Mouse (Mus musculus): ENCODE measurements around the gene Sfxn2.

Sfxn2 gene

DNA sequence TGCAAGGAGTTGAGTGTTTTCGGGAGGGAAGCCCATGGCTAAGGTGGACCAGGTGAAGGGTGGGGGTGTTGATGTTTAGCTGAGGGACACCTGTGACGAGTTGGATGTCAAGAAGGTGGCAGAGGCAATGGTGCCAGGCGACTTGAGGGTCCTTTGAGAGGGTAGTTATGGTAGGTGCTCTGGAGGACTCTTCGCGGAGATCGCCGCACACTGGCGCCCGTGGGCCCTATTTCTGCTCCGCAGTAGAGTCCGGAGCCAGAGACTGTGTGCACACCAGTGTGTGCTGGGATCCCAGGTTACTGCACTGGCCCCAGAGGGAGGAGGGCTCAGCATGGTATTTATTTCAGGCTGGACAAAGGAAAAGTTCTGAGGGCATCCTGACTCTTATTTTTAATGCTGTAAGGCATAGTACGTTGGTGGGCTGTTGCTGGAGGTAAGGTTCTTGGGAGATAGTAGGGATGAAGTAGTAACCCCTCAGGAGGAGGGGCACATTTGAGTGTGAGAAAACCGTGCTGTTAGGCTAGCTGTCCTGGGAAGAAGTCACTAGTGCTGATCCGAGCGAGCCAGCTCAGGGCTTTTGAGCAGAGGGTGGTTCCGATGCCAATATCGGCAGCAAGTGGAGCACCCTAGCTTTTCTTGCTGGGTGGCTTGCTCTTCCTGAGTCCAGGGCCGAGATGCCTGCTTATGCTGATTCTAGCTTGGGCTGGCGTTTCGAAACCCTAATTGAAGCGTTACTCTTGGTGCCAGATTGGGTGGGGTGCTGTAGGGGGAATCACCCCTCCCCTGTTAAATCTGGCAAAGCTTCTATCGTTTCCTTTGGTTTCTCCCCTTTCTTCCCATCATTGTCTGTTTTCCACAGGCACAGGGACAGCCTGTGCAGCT is 26.5 kb downstream of the Sfxn2 start:
- peak; percentile 33 for DNase-seq

- no peak for DNase-seq
Measured at GRCm38 (mm10) chr19:46600371-46600770, 27.2 kb downstream of the Sfxn2 start.

DNA sequence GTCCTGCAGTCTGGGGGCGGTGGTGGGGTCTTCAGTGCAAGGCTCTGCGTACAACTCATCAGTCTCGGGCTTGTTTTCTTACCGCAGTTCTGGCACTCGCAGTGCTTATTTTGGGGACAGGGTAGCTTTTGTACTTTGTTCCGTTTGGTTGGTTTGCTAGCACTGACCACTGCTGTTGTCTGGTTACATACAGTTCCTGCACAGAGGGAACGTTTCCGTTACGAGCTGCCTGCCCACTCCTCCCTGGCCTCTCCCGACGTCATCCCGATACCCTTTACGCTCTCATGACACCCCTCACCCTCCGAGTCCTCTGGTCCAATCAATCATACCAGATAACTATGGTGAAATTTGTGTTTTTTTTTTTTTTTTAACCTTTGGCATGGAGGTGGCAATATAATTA is 28.3 kb downstream of the Sfxn2 start:
- no peak for DNase-seq

DNA sequence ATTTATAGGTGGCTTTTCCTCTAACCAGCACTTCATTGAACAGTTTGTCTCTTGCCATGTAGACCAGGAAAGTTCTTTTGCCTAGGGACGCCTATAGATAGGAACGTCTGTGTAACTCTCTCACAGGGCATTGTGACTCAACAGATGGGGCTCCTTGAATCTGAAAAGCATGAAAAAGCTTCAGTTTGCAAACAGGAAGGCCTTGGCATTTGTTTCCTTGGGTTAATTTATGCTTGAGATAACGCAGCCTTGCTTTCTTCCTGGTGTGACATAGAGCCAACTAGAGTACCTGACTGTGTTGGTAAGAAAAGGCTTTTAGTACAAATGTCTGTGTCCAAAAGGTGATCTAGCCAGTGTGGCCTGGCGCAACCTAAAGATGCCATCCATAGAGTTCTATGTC is 29.2 kb downstream of the Sfxn2 start:
- no peak for DNase-seq

DNA sequence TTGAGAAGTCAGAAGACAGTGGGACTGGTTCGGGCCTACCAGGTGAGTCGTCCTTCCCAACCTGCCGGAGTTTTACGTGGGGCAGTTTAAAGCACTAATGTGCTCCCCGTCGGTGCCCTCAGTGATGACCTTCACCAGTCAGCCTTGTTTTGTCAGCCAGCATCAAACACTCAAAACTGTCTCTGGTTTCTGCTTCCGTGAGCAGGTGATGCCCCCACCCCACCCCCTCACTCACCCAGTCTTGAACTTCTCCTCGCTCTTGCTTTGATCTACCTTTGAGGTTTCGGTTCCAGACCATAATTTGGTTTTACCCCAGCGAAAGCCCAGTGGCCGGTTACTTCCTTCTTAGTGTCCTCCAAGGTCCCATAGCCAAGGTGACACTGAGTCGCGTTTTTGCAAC is 33.6 kb downstream of the Sfxn2 start:
- no peak for DNase-seq

DNA sequence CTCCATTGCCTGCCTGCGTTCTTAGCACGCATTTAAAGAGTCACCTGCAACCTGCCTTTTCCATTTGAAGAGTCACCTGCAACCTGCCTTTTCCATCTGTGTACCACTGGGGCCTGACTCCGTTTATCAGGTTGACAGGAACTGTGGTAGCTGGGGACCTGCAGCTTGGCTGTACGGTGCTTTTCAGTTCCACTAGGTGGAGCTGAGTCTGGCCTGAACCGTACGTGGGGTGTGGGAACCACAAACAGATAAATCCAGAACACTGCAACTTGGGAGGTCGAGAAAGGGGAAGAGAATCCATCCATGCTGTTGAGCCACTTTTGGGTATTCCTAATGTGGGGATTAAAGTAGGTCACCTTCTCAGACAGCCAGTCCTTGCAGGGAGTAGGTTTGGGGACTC is 34.3 kb downstream of the Sfxn2 start:
- DNase-seq, result no peak

DNA sequence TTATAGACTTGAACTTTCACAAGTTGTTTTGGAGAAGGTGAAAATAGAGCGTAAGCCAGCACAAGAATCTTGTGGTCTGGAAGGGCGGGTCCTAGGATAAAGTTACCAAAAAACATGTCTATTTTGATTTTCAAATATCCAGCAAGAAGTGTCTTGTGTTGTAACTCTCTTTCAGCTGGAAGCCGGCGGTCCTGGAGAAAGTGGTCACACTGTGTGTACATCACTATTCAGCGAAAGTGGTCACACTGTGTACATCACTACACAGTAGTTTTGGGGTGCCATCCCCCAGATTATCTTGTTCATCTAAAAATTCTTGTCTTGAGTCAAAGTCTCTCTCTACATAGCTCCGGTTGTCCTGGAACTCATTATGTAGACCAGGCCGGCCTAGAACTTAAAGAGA is 35.0 kb downstream of the Sfxn2 start:
- no peak for DNase-seq

DNA sequence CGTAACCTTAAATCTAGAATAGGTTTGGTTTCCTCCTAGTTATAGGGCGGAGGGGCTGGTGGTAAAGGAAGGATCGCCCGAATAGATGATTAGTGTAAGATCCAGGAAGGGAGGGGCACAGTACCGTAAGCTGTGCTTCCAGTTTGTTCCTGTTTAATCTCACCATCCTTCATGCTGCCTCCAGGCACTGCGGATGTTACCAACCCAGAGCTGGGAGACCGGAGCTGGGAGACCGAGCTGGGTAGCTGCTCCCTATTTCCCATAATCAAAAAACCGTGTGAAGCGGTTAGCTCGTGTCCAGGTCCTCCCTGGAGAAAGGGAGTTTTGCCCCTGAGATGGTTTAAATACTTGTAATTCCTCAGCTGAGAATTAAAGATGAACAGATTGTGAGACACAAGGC is 43.2 kb downstream of the Sfxn2 start:
- DNase-seq, result no peak

GRCm38 (mm10) chr19:46617361-46617760 is 44.2 kb downstream of the Sfxn2 start:
- no peak for DNase-seq

GRCm38 (mm10) chr19:46618322-46618721 is 45.2 kb downstream of the Sfxn2 start:
- DNase-seq, result no peak

- DNase-seq, result peak; percentile 50
Measured at GRCm38 (mm10) chr19:46619001-46619400, 45.8 kb downstream of the Sfxn2 start.

DNA sequence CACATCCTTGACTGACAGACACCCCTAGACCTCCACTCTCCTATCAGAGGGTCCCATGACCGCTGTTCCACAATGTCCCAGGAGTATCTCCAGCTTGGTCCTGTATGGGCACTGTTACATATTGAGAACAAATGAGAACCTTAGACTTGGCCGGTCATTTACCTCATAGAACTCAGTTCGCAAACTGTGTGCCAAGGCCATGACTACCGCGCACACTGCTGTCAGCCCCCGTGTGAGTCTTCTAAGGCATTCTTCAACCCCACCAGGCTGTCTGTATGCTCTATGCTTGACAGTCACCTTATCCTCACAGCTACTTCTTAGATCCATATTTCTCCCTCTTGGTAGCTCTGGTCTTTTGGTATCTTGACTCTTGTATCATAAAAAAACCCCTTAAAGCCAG is 46.4 kb downstream of the Sfxn2 start:
- no peak for DNase-seq

GRCm38 (mm10) chr19:46620016-46620808 is 47.0 kb downstream of the Sfxn2 start:
- DNase-seq, result no peak

DNA sequence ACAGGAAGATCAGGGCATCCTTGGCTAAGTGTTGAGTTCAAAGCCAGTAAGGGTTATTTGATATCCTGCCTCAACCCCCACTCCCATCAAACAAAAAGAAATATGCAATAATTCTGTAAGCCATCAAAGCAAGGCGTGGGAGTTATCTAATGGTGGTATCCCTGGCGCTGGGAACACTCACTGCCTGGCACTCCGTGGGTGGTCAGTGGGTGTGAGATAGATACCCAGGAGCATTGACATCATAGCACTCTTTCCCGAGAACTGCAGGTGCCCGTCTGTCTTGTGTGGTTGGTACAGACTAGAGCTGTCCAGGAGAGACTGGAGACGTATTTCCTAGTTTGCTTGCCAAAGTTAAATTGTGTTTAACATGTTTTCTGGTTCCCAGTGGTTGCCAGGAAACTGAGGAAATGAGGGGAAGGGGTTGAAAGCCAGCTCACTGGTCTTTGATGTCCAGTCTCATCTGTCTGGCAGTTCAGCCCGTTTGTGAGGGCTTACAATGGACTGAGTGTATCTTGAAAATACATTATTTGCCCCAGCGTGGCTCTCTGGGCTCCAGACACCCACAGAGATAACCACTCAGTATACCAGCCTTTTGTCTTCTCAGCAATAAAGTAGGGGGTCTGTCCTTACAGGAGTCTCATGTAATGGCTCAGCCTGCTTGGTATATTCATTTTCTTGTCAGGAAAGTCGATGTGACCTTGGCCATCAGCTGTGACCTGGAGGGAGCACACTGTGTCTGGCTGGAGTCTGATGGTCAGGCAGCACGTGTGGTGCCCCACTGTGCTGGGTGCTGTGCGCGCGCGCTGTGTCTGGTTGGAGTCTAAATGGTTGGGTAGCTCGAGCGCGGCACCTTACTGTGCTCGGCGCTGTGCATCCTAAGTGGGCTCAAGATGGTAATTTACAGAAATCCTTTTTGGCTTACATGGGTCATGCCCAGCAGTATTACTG is 48.3 kb downstream of the Sfxn2 start:
- DNase-seq, result no peak

DNA sequence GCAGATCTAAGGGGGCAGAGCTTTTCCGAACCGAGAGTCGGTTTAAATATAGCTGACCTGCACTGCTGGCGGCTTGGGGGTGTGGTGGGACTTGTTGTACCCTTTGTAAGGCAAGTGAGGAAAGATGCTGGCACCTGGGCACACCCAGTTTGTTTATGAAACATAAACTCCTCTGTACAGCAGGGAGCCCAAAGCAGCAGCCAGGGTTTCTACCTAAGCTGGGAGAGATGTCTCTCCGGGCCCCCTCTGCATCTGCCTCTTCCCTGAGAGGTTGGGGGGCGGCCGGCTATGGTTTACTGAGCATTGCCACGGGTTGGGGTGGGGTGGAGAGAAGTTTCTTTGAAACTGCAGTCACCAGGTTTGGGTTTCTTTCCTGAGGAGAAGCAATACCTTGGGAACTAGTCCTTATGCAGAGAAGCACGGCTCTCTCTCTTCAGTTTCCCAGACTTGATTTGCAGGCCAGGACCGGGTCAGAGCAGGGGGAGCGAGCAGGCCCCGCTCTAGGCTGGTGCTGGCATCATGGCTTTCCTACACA is 49.6 kb downstream of the Sfxn2 start:
- DNase-seq, result no peak

DNA sequence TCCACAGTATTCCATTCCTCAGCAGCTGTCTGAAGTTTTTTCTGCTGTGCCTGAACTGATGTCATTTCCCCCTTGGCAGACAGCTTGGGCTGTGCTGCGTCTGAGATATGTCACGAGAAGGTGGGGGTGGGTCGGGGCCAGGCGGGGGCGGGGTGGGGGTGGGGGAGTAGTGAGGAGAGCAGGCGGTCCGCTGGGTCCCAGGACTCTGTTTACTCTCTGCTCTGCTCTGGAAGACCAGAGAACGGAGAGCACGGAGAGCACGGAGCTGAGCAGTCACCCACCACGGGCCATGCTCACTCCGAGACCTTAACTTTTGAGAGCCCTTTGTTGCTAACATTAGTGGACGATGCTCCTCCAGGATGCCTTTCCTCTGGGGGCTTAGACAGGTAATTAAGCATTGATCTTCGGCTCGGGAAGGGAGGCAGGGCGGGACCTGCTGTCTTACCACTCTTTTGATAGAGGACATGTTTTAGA is 50.1 kb downstream of the Sfxn2 start:
- DNase-seq, result no peak

GRCm38 (mm10) chr19:46623790-46624772 is 50.9 kb downstream of the Sfxn2 start:
- peak; percentile 41 for DNase-seq

DNA sequence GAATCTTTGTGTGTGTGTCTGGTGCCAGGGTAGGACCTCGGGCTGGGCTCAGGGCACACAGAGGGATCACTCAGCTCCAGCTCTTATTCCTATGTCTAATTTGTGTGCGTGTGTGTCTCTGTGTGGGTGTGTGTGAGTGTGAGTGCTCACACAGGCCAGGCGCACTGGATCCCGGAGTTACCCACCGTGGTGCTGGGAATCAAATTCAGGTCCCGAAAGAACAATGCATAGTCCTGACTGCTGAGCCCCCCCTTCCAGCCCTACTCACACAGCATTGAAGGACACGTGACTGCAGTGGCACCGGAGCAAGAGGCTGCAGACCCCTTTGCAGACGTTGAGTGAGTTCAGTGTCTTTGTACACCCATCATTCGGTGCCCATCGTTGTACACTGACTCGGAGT is 51.9 kb downstream of the Sfxn2 start:
- no peak for DNase-seq

DNA sequence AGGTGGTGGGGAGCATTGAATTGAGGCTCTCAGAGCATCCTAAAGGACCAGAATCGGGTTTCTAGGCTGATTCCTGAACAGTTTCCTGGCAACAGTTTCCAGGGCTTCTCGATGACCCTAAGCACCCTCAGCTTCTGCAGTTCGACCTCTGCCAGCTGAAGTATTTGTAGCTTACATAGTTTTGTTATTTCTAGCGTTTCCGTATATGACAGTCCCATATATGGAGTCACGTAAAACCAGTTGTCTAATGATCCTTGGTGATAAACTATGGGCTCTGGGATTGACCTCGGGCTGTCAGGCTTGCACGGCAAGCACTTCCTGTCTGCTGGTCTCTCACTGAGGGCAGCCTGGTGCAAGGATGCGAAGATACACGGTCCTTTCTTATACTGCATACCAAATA is 52.4 kb downstream of the Sfxn2 start:
- no peak for DNase-seq

DNA sequence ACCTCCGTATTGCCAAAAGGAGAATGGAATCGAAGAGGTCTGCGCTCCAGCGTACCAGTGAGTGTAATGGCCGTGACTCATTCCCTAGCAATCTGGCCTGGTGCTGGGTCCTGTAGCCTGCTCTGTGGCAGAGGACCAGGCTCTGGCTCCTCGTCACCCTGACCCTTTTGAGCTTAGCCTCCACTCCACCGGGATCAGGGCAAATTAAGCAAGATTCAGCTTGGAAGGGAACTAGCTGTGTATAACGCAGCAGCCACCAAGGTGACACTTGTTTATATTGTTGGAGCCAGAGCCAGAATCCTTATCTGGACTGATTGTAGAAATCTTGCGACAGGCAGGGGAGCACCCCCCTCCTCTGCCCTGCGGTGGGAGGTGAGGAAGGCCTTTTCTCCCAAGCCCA is 55.2 kb downstream of the Sfxn2 start:
- DNase-seq, result no peak

DNA sequence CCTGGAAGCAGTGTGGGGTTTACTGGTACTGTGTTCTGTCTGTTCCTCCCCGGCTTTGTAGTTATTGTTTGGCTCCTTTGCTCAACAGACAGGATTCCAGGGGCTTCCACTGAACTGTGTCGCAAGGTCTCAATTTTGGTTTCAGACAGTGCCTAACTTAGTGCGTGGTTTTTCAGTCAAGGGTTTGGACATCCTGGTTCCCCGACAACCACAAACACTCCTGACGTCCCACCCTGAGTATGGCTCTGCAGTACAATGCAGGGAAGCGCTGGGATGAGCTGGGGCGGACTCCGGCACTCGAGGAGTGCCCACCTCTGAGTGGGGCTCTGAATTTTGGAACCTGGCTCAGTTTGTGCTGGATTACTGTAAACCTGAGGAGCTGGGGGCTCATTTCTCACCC is 56.6 kb downstream of the Sfxn2 start:
- no peak for DNase-seq

Data from cerebellum, adult 9-11 months (tissue).